Mouse (Mus musculus) CH12.LX (cell line): ENCODE data around the gene Actl6a. TPM values are rescaled to one million over a fixed set of nuclear protein-coding genes. Genes with fewer than 3 reads are reported as not detected.
"Not testable (repeated sequence)": the region's sequence is repeated elsewhere in the genome, so short reads cannot be mapped to it uniquely, and the experiment has no call there.

ENCODE experiments used
- DNase-seq: peaks from one replicate; pipeline ENCODE4 v3.0.0-alpha.2; 2013; ENCODE audit errors: extremely low read depth
- H3K27ac ChIP-seq: 2 replicates; pipeline ENCODE4 v1.5.1; 2012; ENCODE audit warnings: low read depth, mild to moderate bottlenecking, control low read depth, moderate library complexity; ENCODE audit not compliant: insufficient read depth
- H3K27me3 ChIP-seq: replicated peaks from 2 replicates; pipeline ENCODE3; 2012; ENCODE audit warnings: inconsistent platforms
- H3K36me3 ChIP-seq, 2 experiments: replicated peaks in 1 of 2; 2 replicates each; pipeline versions ENCODE3 to v1.6.1; 2012; ENCODE audit warnings: inconsistent platforms in 1 of 2, low read length in 1 of 2, mild to moderate bottlenecking in 1 of 2, mixed read lengths in 1 of 2, moderate library complexity in 1 of 2; ENCODE audit not compliant: control insufficient read depth in 1 of 2, insufficient read depth in 1 of 2
- H3K4me1 ChIP-seq, 2 experiments: 2 replicates each; pipeline ENCODE4 v1.6.1; 2012; ENCODE audit warnings: inconsistent platforms in 1 of 2, moderate library complexity in 1 of 2; ENCODE audit not compliant: insufficient read depth in 2 of 2, control insufficient read depth in 1 of 2
- H3K4me2 ChIP-seq: 2 replicates; pipeline ENCODE4 v1.6.1; 2012; ENCODE audit warnings: low read depth, mild to moderate bottlenecking, control low read depth; ENCODE audit not compliant: poor library complexity, insufficient read depth, severe bottlenecking
- H3K4me3 ChIP-seq, 3 experiments: fragments of 150-350 bp in 1 of 3; sonication (generic) in 1 of 3; replicated peaks in 1 of 3; 2 replicates each; pipeline versions ENCODE3 to v1.5.1; 2011 to 2012; ENCODE audit warnings: low read depth in 2 of 3, low read length in 2 of 3, mild to moderate bottlenecking in 2 of 3, moderate library complexity in 2 of 3, control low read depth in 1 of 3, improper control_type of control experiment in 1 of 3, inconsistent platforms in 1 of 3, mixed read lengths in 1 of 3; ENCODE audit not compliant: poor library complexity in 1 of 3
- H3K79me2 ChIP-seq: replicated peaks from 2 replicates; pipeline ENCODE4 v1.6.1; 2012; ENCODE audit warnings: mild to moderate bottlenecking, moderate library complexity; ENCODE audit not compliant: control insufficient read depth, poor library complexity, insufficient read depth, severe bottlenecking; ENCODE audit errors: extremely low read depth
- H3K9ac ChIP-seq: 2 replicates; pipeline ENCODE4 v1.6.1; 2012; ENCODE audit warnings: low read depth, mild to moderate bottlenecking, control low read depth, moderate library complexity; ENCODE audit not compliant: insufficient read depth
- H3K9me3 ChIP-seq: replicated peaks from 2 replicates; pipeline ENCODE3; 2012; ENCODE audit warnings: low read length, inconsistent platforms, mixed read lengths
- CTCF ChIP-seq, 2 experiments: IDR thresholded peaks in 1 of 2; conservative IDR thresholded peaks in 1 of 2; 2 replicates each; pipeline ENCODE4 v1.5.1; 2011 to 2012; ENCODE audit warnings: low read depth in 2 of 2, low read length in 2 of 2, improper control_type of control experiment in 1 of 2, inconsistent platforms in 1 of 2, mild to moderate bottlenecking in 1 of 2, moderate library complexity in 1 of 2
- EP300 ChIP-seq: IDR thresholded peaks from 2 replicates; pipeline ENCODE4 v1.6.1; 2011; ENCODE audit warnings: low read length, improper control_type of control experiment
- JUND ChIP-seq: conservative IDR thresholded peaks from 2 replicates; pipeline ENCODE4 v1.6.1; 2011; ENCODE audit warnings: low read depth, low read length, improper control_type of control experiment
- MXI1 ChIP-seq: IDR thresholded peaks from 2 replicates; pipeline ENCODE4 v1.6.1; 2011; ENCODE audit warnings: mild to moderate bottlenecking, low read depth, low read length, improper control_type of control experiment
- NRF1 ChIP-seq: IDR thresholded peaks from 2 replicates; pipeline ENCODE4 v1.6.1; 2014; ENCODE audit warnings: low read depth, mild to moderate bottlenecking, inconsistent platforms, low read length, improper control_type of control experiment, moderate library complexity
- RCOR1 ChIP-seq: conservative IDR thresholded peaks from 2 replicates; pipeline ENCODE4 v1.6.1; 2012; ENCODE audit warnings: low read depth, mild to moderate bottlenecking, inconsistent platforms, low read length, improper control_type of control experiment
- TCF12 ChIP-seq: IDR thresholded peaks from 2 replicates; pipeline ENCODE4 v1.6.1; 2014; ENCODE audit warnings: low read depth, mild to moderate bottlenecking, inconsistent platforms, low read length, improper control_type of control experiment
- dilution Hi-C: fragments of 300-500 bp; cut with MboI; formaldehyde crosslinking; loops from 2 replicates; pipeline ENCODE4 v1.14.3; 2020; ENCODE audit warnings: low sequenced_read_pairs; ENCODE audit not compliant: extremely low pct_unique_long_range_greater_than_20kb, extremely low pct_ligation_motif_present
- in situ Hi-C: fragments of 300-500 bp; cut with MboI; formaldehyde crosslinking; loops from 3 replicates; pipeline ENCODE4 v1.14.3; 2019; ENCODE audit warnings: low sequenced_read_pairs, low pct_ligation_motif_present, low pct_unique_long_range_greater_than_20kb, mixed read lengths
- polyA plus RNA-seq: library from polyadenylated mRNA; unstranded; fragments of >175 nt; gene quantifications from 2 replicates; pipeline ENCODE4 v1.2.1, GENCODE M21; 2012; ENCODE audit warnings: low read depth; ENCODE audit not compliant: insufficient read length
- total RNA-seq, 2 experiments: library from RNA; depleted of rRNA; stranded (reverse); fragments of 300-350 nt in 1 of 2; fragments of >200 nt in 1 of 2; gene quantifications; 2 replicates each; pipeline ENCODE4 v1.2.3; 2012 to 2014

The Actl6a gene
- 80.7 and 96.6 TPM in 2 replicates for total RNA-seq (2012; rRNA removed)
- total RNA-seq (2014; rRNA removed): 132 and 140 TPM in 2 replicates
- 87.8 and 89.1 TPM in 2 replicates for polyA plus RNA-seq

DNA sequence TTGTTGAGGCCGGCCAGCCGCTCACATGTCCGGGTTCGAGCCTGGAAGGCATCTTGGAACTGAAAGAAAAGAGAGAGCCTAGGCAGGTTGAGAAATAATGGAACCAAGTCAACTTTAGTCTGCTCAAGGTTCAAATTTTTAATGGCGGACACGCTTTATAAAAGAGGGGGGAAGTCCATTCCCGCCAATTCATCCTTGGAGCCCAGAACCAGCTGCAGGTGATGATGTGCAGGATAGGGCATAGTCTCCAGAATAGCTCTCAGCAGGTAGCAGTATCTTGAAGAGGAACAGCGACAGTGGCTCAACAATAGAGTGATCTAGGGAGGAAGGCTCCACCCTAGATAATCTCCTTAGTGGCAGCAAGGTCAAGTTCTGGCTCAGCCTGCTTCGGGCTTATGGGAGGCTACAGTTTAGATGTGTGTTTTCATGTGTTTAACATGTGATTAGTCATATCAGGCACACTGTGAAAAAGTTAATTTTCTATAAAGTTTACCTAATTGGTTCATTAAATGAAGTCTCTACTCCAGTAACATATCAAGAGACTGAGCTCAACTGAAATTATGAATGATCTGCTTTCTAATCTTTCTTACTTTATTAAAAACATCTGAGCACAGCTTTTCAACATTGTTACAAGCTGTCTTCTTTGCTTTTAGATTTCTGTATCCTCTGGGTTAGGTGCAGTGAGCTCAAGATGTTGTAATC is at the start of gene Actl6a:
TSS of gene Actl6a (plus strand) at position 652 of the 702 bp plus-strand sequence.
- in situ Hi-C loops: loop anchor here (10.0 kb wide), 1 partner anchor 181 kb away; the partner anchor contains the start of gene Mfn1
- dilution Hi-C loops, H3K27ac ChIP-seq: not testable (repeated sequence)

DNA sequence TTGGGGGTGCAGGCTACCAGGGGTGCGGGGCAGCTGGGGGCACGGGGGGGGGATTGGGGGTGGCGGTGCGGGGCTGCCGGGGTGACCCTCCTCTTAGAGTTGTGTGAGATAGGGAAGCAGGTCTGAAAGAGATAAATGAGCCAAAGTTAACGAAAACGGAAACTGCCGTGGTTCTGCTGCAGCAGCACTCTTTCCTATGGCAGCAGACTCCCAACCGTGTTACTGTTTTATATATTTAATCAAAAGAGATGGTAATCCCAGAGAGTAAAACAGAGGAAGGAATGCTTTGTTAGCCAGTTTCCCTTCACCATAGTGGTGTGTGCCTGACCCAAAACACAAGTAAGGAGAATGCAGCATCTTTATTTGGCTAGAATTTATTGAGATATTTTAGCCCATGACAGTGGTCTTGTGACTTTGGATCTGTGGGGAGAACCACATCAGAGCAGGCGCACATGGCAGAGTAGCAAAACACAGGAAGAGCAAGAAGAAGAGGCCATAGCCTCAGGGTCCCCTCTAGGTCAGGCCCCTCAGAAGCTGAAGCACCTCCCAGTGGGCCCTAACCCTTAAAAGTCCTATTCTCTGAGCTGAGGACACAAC is 49.6 kb upstream of the Actl6a start:
- H3K27ac ChIP-seq: no peak overlapping the region
- DNase-seq: no peak
- H3K4me2 ChIP-seq: no peak overlapping the region
- dilution Hi-C loops: no loop called here
- no peaks in the 10 kb centered on the region for H3K9me3 ChIP-seq
- in situ Hi-C loops: no loop called here
- no peaks in the 10 kb centered on the region for H3K27me3 ChIP-seq
- H3K9ac ChIP-seq: no peak overlapping the region
- H3K4me1 ChIP-seq: peaks cover 13 to 20% of the 10 kb centered on the region in 2 experiments
- TF ChIP-seq EP300 (no peak), JUND (no peak)
- no peak overlapping the region for H3K4me3 ChIP-seq
- no peaks in the 10 kb centered on the region for H3K36me3 ChIP-seq
- H3K79me2 ChIP-seq: no peaks in the 10 kb centered on the region

More for the DNA sequence above, at the start of gene Actl6a:
- not testable (repeated sequence) for H3K4me2 ChIP-seq, H3K36me3 ChIP-seq, H3K27me3 ChIP-seq, H3K9ac ChIP-seq, H3K9me3 ChIP-seq, DNase-seq, H3K4me3 ChIP-seq
- H3K4me1 ChIP-seq: peaks cover 5 to 22% of the 10 kb centered on the region in 2 experiments; a peak in 3 of 4 replicates
- peaks cover 16% of the 10 kb centered on the region for H3K79me2 ChIP-seq

DNA sequence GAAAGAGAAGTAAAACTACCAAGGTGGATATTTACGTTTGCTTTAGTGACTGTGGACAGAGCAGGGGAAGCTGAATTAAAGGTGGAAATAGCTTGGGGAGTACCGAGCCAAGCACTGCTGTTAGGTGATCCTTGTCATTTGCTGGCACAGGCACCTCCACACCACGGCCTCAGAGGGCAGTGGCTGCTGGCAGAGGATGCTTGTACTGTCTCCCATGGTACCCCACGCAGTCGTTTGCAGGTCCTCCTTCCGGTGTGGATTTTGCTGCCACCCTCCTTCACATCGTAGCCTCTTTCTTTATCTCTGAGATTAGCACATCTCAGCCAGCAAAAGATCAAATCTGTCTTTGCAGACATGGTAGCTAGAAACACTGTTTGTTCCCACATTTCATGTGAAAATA is 47.7 kb upstream of the Actl6a start:
- DNase-seq: no peak
- Histone ChIP-seq H3K4me2 (no peak overlapping the region), H3K9ac (no peak overlapping the region), H3K27me3 (no peaks in the 10 kb centered on the region), H3K79me2 (no peaks in the 10 kb centered on the region), H3K4me3 (no peak overlapping the region), H3K4me1 (peaks cover 13 to 20% of the 10 kb centered on the region in 2 experiments), H3K36me3 (no peaks in the 10 kb centered on the region), H3K9me3 (no peaks in the 10 kb centered on the region), H3K27ac (no peak overlapping the region)
- dilution Hi-C loops: no loop called here
- in situ Hi-C loops: no loop called here
- TF ChIP-seq CTCF (conservative IDR thresholded peaks at IDR 0.05 in 1 of 2, IDR thresholded peaks at IDR 0.05 in 1 of 2; ENCODE audit: low read depth in 2 of 2, low read length in 2 of 2) (no peak), NRF1 (no peak), RCOR1 (no peak), MXI1 (no peak), TCF12 (no peak)
